Mouse (Mus musculus) heart, postnatal 25 days (tissue): ENCODE results near the gene Wdr6. TPM values are rescaled to one million over a fixed set of nuclear protein-coding genes. Genes with fewer than 3 reads are reported as not detected.
"Not testable (repeated sequence)": the region's sequence is repeated elsewhere in the genome, so short reads cannot be mapped to it uniquely, and the experiment has no call there.

ENCODE experiments used
- DNase-seq: peaks from one replicate; pipeline ENCODE4 v3.0.0; 2022; ENCODE audit warnings: low spot score
- intact Hi-C: fragments of 180-260 bp; cut with DNase I; formaldehyde crosslinking; loops from one replicate; pipeline ENCODE4 v1.15.1; 2025
- total RNA-seq, 2 experiments: library from RNA; stranded (reverse); gene quantifications; 2 replicates each; pipeline ENCODE4 v1.2.3; 2021

The Wdr6 gene
- total RNA-seq: 10 to 100 TPM; 14.3 to 16.1 TPM

DNA sequence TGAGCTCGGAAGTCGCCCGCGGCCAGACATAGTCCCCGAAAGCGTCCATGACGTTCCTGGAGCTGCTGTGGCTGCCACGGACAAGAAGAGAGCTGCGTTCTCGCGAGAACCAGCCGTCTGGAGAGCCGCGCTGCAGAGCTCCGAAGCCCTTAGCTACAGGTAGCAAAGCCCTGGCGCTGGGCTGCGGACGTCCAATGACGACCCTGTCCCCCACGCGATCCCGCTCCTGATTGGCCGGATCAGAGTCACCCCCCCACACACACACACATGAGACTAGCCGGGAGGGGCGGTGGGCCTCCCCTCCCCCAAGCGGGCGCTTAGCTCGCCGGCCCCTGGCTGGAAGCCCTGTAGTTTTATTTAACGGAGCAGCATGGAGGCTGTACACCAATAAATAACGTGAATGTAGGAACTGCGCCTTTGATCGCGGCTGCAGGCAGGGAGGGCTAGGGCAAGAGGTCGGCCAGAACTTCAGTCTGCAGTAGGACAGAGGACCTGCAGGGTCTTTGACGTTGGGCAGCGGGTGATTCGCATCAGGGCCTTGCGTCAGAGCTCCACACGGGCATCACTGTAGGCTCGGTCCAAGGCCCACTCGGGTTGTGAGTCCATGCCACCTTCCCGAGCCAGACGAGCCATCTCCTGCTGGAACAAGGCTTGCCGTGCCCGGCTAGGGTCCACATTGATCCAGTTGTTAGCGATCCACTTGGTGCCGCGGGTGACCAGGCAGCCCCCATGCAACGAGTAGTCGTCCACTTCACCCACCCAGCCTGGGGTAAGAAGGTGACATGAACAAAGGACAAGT lies at the start of gene Wdr6:
TSS of gene Wdr6 (minus strand) at position 195 of the 799 bp plus-strand sequence.
- DNase-seq: peak; percentile 88
- intact Hi-C loops: no loop called here

DNA sequence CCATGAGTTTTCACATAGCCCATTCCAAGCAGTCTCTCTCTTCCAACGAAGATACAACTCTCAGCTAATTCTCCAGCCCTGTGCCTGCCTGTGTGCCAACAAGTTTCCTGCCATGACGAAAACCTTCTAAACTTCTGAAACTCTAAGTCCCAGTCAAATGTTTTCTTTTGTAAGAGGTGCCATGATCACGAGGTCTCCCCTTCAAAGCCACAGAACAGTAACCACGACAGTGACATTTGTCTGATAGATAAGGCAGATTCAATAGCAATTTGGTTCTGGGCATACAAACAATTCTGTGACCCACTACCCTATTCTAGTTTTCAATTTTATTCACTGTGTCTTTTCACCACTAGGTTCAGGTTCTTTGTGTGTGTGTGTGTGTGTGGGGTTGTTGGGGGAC lies 49.6 kb upstream of the Wdr6 start:
- intact Hi-C loops: no loop called here
- DNase-seq: no peak

DNA sequence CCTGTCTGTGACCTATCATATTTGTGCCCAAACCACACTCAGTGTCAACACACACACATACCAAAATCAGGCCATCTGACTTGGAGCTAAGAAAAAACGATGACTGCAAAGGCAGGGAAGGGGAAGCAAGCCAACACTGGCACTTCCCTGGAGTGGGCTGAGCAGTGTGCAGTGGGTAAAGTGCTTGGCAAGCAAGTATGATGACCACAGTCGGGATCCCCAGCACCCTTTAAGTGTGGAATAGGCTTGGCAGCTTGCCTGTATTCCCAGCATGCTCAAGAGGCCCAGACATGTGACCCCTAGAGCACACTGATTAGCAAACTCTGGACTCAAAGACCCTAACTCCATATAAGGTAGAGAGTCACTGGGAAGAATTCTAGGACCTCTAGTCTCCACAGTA lies 48.0 kb upstream of the Wdr6 start:
- peak; percentile 17 for DNase-seq
- intact Hi-C loops: no loop called here

DNA sequence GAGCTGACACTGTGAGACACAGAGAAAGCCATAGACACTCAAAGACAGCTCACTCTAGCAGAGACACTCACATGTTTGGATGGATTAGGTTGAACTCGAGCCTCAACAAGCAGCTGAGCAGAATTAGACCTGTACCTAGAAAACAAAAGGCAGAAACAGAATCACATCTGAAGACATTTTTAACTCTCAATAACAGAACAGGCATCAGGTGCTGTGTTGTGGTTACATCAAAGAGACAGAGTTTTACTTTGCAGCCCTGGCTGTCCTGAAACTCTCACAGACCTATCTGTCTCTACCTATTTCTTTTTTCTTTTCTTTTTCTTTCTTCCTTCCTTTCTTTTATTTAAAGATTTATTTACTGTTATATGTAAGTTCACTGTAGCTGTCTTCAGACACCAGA lies 38.8 kb upstream of the Wdr6 start:
- intact Hi-C loops: no loop called here
- DNase-seq: no peak

DNA sequence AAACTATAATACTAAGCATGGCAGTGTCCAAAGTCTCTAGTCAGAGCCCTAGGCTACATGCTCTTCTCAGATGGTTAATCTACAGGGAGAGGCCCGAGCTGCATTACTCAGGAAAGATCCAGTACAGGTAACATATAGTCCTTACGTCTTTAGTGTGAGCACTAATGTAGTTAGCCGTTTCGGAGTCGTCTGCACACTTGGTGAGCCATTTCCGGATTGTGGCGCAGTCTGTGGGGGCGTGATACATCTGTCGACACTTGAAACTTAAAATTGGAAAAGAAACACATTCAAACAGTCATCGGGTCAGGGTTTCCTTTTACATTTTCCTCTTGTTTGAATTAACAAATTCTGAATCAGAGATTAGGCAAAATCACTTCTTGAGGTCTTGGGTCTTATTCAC lies 32.9 kb upstream of the Wdr6 start:
- DNase-seq: no peak
- intact Hi-C loops: no loop called here

- intact Hi-C loops: no loop called here
- no peak for DNase-seq
Observed at GRCm38 (mm10) chr9:108608889-108609288, 30.4 kb upstream of the Wdr6 start.

DNA sequence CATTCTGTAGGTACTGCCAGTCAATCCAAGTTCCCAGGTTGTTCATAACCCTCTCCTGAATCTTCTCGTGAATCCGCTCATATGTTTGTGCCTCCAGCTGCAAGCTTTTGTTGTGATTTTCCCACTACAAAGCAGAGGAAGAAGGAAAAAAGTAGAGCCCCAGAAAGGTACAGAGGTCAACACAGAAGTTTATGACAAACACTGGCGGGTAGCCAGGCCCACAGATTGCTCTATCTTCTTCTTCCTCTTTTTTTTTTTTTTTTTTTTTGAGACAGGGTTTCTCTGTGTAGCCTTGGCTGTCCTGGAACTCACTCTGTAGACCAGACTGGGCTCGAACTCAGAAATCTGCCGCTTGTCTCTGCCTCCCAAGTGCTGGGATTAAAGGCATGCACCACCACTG lies 29.4 kb upstream of the Wdr6 start:
- intact Hi-C loops, DNase-seq: not testable (repeated sequence)

DNA sequence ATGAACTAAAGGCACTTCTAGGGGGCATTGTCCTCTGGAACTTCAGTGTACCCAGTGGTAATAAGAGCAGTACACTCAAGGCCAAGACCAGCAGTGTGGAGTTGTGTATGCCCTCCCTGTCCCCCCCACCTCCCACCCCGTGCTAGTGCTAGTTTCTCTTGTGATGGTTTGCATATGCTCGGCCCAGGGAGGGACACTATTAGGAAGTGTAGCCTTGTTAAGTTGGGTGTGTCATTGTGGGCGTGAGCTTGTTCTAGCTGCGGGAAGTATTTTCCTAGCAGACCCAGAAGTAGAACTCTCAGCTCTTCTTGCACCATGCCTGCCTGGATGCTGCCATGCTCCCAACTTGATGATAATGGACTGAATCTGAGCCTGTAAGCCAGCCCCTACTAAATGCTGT lies 23.4 kb upstream of the Wdr6 start:
- intact Hi-C loops: no loop called here
- no peak for DNase-seq

DNA sequence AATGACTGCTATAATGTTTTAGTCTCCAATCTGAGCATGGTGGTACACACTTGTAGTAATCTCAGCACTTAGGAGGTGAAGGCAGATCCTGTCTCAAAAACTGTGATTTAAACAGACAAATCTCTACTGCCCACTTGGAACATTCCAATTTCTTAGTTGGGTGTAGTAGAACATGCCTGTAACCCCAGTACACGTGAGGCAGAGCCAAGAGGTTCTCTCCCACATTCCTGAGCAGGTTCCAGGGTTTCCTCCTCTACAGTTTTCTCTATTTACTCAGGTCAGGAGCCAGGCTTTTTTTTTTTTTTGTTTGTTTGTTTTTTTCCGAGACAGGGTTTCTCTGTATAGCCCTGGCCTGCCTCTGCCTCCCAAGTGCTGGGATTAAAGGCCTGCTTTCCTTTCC lies 21.5 kb upstream of the Wdr6 start:
- DNase-seq: no peak
- intact Hi-C loops: no loop called here

GRCm38 (mm10) chr9:108599021-108599566 lies 20.6 kb upstream of the Wdr6 start:
- DNase-seq: no peak

GRCm38 (mm10) chr9:108596998-108597764 lies 18.6 kb upstream of the Wdr6 start, which contains the start of gene P4htm:
TSS of gene P4htm (minus strand) at chr9:108597667.
- intact Hi-C loops: loop anchor here (2.0 kb wide), 1 partner anchor 26 kb away; no protein-coding TSS in a partner anchor
- DNase-seq: peak; percentile 49

More at GRCm38 (mm10) chr9:108599021-108599566, 20.6 kb upstream of the Wdr6 start:
- intact Hi-C loops: no loop called here

GRCm38 (mm10) chr9:108594354-108594753 lies 15.8 kb upstream of the Wdr6 start:
- DNase-seq: no peak
- intact Hi-C loops: no loop called here

GRCm38 (mm10) chr9:108591462-108591861 lies 12.9 kb upstream of the Wdr6 start:
- intact Hi-C loops: no loop called here
- DNase-seq: no peak

- intact Hi-C loops: no loop called here
- no peak for DNase-seq
Observed at GRCm38 (mm10) chr9:108589229-108589628, 10.7 kb upstream of the Wdr6 start.

GRCm38 (mm10) chr9:108587571-108588180 lies 9.1 kb upstream of the Wdr6 start:
- peak; percentile 69 for DNase-seq
- intact Hi-C loops: no loop called here

- DNase-seq: no peak
- intact Hi-C loops: no loop called here
Observed at GRCm38 (mm10) chr9:108579344-108579690, 778 bp upstream of the Wdr6 start.

DNA sequence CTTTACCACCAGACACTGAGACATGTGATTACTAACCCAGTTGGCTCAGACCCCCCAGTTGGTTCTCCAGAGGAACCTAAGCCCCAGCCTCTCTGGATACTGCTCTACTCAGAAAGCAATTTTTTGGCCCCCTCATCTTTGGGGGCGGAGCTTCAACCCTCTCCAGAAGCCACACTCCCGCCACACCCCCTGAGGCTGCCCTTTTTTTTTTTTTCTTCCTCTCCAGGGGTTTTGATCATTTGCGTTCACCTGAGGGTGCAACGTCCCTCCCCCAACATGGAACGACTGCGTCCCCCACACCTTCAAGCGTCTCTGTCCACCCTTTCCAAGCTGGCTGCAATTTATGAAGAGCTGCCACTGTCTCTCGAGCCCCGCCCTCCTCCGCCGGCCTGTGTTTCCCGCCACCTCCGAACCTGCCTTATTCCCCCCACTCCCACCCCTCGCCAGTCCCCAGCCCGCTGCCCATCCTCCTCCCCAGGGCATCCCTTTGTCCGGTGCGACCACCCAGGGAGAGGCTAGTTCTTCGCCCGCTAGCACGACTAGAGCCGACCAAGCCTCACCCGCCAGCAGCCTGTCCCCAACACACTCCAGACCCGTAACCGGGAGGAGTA lies 500 bp downstream of the Wdr6 start:
- no peak for DNase-seq
- intact Hi-C loops: no loop called here

DNA sequence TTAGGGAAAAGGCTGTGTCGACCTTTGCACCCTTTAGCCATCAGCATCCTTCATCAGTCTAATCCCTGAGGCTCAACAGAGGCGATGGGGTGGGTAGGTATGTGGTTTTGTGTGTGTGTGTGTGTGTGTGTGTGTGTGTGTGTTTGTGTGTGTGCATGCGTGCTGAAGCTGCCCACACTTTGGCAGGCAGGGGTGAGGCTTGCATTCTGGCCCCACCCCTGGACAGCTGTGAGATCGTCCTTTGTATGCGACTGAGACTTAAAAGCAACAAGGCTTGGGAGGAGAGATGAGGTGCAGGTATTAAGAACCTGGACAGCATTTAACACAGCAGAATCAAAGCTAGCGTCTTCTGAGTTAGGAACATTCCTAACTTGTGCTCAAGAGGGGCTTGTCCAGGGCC lies 1.5 kb downstream of the Wdr6 start:
- no peak for DNase-seq
- intact Hi-C loops: no loop called here

- no peak for DNase-seq
- intact Hi-C loops: no loop called here
Observed at GRCm38 (mm10) chr9:108575321-108576297, 2.9 kb downstream of the Wdr6 start.
